Mouse (Mus musculus): ENCODE data around the gene Mrps34.

Gene Mrps34

GRCm38 (mm10) chr17:24881738-24882440 lies 13.0 kb upstream of the Mrps34 start:
- peak in 1 of 2 experiments; percentile 32 for DNase-seq

DNA sequence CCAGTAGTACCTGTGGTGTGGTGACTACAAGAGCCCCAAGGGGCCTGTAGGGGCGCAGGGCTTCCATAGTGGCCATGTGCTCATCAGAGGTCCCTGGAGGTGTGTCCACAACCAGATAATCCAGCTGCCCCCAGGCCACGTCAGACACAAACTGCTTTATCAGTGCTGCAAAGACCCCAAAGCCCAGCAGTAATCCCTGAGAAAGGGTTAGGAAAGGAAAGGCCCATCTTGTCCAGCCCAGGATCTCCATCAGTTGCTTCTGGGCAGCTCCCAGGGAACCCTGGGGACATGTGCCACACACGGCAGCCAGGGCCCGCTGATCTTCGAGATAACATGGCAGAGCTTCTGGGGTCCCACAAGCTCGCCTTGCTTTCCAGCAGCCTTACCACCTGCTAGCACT lies 10.5 kb upstream of the Mrps34 start:
- DNase-seq, result no peak

DNA sequence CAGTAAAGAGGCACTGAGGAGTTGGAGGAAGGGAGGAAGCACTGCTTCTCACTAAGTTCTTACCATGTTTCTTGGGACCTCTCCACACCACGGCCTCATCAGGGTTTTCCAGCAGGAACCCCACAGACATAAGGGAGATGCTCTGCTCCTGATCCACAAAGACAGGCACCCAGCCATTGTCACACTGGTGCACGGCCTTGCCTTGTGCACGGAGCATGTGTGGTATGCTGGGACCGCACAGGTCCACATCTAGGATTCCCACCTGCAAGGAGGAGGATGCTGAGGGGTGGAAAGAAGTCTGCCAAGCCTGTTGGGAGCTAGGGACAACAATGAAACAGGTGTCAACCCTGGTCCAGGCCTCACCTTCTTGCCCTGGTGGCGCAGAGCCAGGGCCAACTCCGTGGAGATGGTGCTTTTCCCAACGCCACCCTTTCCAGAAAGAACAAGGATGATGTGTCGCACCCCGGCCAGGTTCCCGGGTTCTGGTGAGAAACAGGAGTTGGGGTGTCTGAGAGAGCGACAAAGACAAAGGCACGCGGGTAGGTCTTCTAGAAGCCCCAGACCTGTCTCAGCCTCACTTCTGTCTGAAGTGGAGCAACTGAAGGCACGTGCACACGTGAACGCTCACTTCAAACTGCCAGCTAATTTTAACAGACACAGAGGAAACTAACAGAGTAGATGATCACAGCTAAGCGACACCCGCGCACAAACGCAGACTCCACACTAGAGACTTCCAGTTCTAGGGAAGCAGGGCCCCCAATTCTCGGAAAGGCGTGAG lies 9.4 kb upstream of the Mrps34 start:
- DNase-seq, result no peak

DNA sequence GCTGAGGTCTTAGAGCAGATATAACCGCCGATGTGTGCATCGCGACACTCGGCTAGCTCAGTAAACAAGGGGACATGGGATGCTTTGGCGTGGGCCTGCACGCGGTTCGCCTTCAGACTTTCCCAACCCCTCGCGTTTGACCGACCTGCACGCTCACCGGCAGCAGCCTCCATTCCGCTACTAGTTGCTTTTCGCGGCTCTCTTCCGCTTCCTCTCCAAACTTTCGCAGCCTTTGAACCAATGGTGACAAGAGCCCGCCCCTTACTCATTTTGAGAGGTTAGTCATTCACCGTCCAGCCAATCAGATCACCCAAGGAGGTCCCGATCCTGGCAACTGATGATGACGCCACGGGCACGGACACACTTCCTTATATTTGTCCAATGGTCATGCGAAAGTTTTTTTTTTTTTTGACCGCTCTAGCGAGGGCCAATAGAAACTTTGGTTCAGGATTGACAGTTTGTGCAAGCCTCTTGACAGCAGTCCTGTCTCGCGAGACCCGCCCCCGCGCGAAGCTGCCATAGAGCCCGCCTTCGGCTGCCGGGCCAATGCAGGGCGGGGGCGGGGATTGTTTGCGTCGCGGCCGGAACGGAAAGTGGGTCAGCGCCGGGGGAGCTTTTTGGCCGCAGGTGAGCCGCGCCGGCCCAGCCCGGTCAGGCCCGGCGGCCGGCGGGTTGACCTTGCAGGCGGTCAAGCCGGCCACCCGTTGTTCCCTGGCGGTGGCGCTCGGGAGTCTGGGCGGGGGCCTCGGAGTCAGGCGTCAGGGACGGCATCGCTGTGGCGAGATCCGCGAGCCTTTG lies 8.6 kb upstream of the Mrps34 start, which contains the start of the genes Nubp2 and Spsb3:
Gene Nubp2, minus strand, starts transcription at position 216 of the 798 bp plus-strand sequence.
Gene Spsb3, plus strand, starts transcription at position 510 of the 798 bp plus-strand sequence.
- peak; percentile 95 to 97 for DNase-seq

DNA sequence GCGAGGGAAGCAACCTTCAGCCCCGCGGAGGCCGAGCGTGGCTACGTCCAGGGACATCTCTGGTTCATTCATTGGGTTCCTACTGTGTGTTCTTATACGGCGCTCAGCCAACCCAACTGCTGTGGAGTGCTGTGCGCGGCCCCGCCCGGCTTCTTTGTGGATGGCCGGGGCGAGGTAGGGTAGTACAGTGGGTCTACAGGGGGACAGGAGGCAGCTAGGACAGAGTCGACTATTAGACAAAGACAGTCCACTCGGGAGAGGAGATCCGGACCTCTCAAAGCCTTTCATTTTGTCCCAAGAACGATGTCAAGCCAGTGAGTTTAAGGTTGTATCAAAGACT lies 8.0 kb upstream of the Mrps34 start:
- DNase-seq, result no peak

DNA sequence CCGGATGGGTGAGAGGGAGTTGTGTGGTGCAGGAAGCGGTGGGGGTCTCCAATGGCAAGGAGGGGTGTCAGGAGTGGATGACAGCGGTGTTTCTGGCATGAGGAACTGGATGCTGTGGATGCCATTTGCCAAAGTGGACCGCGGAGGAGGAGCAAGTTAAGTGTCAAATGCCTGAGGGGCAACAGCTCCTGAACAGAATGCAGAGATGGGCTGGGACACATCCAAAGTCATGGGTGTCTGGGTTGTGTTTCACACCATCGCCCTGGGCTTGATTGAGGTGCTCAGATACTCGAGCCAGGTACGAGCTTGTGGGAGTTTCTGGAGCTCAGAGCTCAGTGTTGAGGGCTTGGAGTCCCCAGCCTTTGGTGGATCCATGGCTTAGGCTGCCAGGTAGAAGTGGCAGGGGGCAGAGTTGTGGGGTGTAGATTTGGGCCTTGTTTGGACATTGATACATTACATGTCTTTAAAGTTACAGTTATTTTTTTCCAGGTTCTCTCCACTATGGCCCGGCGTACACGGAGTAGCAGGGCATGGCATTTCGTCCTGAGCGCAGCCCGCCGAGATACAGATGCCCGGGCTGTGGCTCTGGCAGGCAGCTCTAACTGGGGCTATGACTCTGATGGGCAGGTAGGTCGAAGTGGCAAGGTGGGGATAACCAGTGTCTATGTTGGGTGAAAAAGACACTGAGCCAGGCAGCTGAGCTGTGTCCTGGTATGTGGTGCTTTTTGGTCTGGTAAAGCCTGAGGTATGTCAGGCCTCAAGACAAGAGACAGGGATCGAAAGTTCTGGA lies 7.4 kb upstream of the Mrps34 start:
- no peak for DNase-seq

- no peak for DNase-seq
Observed at GRCm38 (mm10) chr17:24888862-24889261, 6.1 kb upstream of the Mrps34 start.

DNA sequence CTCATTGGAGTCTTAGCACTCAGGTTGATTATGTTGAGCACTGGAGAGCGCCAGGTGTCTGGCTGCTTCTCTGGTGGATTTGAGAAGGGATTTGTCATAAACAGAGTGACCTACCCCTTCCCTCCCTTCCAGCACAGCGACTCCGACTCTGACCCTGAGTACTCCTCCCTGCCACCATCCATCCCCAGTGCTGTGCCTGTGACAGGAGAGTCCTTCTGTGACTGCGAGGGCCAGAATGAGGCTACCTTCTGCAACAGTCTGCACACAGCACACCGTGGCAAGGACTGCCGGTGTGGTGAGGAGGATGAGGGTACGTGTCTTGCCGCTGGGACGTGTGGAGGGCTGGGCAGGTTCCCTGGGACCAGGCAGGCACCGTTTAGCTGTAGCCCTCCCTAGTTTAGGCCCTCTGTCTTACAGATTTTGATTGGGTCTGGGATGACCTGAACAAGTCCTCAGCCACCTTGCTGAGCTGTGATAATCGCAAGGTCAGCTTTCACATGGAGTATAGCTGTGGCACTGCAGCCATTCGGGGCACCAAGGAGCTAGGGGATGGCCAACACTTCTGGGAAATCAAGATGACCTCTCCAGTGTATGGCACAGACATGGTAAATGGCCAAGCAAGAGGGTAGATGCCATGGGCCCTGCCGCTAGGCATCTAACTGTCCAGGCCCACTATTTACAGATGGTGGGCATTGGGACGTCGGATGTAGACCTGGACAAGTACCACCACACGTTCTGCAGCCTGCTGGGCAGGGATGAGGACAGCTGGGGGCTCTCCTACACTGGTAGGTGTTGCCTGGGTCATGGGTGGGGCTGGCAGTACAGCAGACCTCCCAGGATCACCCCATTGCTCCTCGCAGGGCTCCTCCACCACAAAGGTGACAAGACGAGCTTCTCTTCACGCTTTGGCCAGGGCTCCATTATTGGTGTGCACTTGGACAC lies 4.5 kb upstream of the Mrps34 start:
- no peak for DNase-seq

GRCm38 (mm10) chr17:24891321-24891720 lies 3.6 kb upstream of the Mrps34 start:
- no peak for DNase-seq

GRCm38 (mm10) chr17:24892785-24893184 lies 2.1 kb upstream of the Mrps34 start:
- DNase-seq, result no peak

GRCm38 (mm10) chr17:24893276-24893675 lies 1.6 kb upstream of the Mrps34 start:
- DNase-seq, result no peak

- DNase-seq, result no peak
Observed at GRCm38 (mm10) chr17:24894061-24894994, 588 bp upstream of the Mrps34 start.

DNA sequence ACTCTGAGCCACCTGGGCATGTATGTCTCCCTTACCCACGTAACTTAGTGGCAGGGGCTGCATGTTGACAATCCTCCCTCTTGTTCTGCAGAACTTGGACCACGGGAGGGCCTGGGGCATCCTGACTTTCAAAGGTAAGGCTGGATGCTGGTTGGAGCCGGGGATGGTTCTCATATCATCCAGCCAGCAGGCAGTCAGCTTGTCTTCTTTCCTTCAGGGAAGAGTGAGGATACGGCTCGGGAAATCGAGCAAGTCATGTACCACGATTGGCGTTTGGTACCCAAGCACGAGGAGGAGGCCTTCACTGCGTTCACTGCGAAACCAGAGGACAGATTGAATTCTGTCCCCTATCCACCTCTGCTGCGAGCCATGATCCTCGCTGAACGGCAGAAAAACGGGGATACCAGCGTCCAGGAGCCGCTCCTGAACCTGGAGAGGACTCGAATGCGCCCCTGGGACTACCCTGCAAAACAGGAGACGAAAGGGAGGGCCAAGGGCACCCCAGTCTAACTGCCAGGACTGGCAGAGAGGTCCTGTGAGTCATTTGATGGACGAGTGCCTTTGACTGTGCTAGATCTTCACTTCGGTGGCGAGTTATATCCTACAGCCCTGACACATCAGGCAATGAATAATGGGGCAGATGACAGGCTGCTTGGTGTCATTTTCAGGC lies 790 bp downstream of the Mrps34 start:
- DNase-seq, result peak in 1 of 2 experiments; percentile 24

- peak; percentile 76 to 77 for DNase-seq
Observed at GRCm38 (mm10) chr17:24896241-24896992, 1.5 kb downstream of the Mrps34 start, which contains the start of gene Nme3. TSS of gene Nme3 (plus strand) at chr17:24896500.

DNA sequence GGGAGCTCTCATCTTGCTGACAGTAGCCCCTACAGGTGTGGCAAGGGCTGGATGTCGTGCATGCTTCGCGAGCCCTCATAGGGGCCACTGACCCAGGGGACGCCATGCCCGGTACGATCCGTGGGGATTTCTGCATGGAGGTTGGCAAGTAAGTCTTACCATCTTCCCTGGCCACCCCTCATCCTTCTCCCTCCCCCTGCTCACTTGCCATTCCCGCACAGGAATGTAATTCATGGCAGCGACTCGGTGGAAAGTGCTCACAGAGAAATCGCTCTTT lies 2.0 kb downstream of the Mrps34 start:
- DNase-seq, result no peak

- no peak for DNase-seq
Observed at GRCm38 (mm10) chr17:24897600-24897999, 2.7 kb downstream of the Mrps34 start.

DNA sequence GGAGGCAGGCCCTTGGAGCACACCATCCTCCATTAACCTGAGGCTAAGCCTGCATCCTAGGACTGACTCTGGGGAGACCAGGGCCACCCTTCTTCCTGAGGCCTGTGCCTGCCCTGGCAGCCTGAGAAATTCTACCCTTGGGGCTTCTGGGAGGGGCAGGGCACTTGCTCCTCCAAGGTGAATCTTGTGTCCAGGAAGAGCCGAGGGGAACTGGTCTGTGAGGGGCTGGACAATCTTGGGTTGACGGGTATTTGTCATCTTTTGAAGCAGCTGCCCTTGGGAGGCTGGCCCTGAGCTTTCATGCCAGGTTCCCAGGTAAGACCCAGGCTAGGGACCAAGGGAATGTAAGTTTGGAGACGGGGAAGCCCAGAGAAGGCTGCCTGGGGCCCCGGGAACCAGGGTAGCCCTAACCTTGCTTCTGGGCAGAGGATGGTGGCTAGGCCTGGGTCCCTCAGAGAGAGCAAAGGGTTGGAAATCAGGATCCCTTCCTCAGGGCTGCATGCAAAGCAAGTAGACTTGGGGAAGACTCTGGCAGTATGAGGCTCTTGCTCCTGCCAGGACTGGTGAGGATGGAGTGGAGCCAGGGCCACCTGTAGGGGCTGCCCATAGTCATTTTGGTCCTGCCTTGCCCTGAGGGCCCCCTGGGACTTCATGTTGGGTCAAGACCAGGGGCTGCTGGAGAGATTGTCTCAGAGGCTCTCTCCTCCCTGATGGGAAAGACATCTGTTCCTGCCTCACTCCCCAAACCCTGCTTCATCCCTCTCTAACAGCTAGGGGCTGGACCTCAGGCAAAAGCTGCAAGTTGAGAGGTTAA lies 3.3 kb downstream of the Mrps34 start:
- no peak for DNase-seq

GRCm38 (mm10) chr17:24899153-24899552 lies 4.2 kb downstream of the Mrps34 start:
- no peak for DNase-seq
